16 mouse cellular contexts compared by ENCODE assay signal in the genomic region with DNA sequence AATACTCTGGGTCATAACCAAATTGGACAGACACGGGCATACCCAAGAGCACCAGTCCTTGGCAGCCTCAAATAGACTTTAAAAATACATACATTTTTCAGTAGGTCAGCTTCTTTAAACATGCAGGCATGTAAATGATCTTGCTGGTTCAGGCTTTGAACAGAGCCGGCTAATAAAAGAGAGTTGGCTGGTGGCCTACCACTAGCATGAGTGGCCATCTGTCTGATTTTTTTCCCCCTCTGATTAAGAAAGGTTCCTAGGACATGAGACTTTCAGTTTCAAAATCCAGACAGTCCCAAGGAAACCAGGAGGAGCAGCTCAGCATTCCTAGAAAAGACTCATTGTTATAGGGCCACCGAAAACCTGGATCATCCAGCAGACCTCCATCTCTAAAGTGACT. TPM values are rescaled to one million over a fixed set of nuclear protein-coding genes. Genes with fewer than 3 reads are reported as not detected.
"Had no signal": no experiment of that assay in that cellular context is flagged by ENCODE, and none has a peak within 500 bp of the region (broad histone marks: within the 10 kb centered on the region; RNA-seq: fewer than 3 reads in every experiment).

No protein-coding gene starts in this region.

- H3K9ac ChIP-seq: limb, embryonic 15.5 days; liver, embryonic 12.5 days; lung, embryonic 14.5 days; midbrain, embryonic 12.5 days; neural tube, embryonic 13.5 days had no signal

- H3K4me3 ChIP-seq: limb, embryonic 15.5 days; liver, embryonic 12.5 days; midbrain, embryonic 12.5 days; neural tube, embryonic 13.5 days had no signal

- H3K9me3 ChIP-seq: limb, embryonic 15.5 days; liver, embryonic 12.5 days; midbrain, embryonic 12.5 days; neural tube, embryonic 13.5 days had no signal

- ATAC-seq: liver, embryonic 12.5 days; midbrain, embryonic 16.5 days had no signal

- H3K4me1 ChIP-seq: limb, embryonic 15.5 days; liver, embryonic 12.5 days; midbrain, embryonic 12.5 days had no signal

- DNase-seq: kidney, postnatal 10 days; layer of hippocampus, adult 9-11 months; layer of hippocampus, postnatal 36 days; lung, embryonic 14.5 days; lung, postnatal 10 days; retina, postnatal 1 day; right cerebral cortex, postnatal 4 days; spleen, adult 18-20 months; thymus, adult 18-20 months; thymus, postnatal 14 days had no signal

- H3K27ac ChIP-seq: limb, embryonic 15.5 days; liver, embryonic 12.5 days; macrophage; midbrain, embryonic 12.5 days; neural tube, embryonic 13.5 days had no signal

- H3K4me2 ChIP-seq: limb, embryonic 15.5 days; liver, embryonic 12.5 days; lung, embryonic 14.5 days; midbrain, embryonic 12.5 days; neural tube, embryonic 13.5 days had no signal

- H3K36me3 ChIP-seq: limb, embryonic 15.5 days; liver, embryonic 12.5 days; midbrain, embryonic 12.5 days; neural tube, embryonic 13.5 days had no signal

RNA-seq across cellular contexts. Expression of gene Rai2, which starts 15.0 kb away (rescaled TPM):
- polyA plus RNA-seq: macrophage had no signal
